Comparison of ENCODE assay signal across 19 mouse cellular contexts in the genomic region with DNA sequence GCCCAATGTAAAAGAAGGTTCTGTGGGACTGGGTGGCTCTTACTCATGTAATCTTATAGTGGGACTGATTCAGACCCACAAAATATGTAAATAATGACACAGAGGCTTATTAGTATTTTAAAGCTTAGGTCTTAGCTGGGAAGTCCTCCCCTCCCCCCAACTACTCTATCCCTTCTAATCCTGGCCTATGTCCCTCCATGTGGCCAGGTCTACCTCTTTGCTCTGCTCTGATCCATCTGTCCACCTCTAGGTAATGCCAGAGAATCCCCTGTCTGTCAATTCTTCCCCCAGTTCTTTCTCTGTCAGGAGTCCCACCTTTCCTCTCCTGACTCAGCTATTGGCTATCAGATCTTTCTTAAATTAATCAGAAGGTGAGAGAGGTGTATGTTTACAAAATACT. TPM values are rescaled to one million over a fixed set of nuclear protein-coding genes. Genes with fewer than 3 reads are reported as not detected.
"Had no signal": no experiment of that assay in that cellular context is flagged by ENCODE, and none has a peak within 500 bp of the region (broad histone marks: within the 10 kb centered on the region; RNA-seq: fewer than 3 reads in every experiment).

No protein-coding gene starts in this region.

- H3K4me2 ChIP-seq: kidney, embryonic 15.5 days; limb, embryonic 13.5 days; liver, embryonic 11.5 days; lung, embryonic 14.5 days; midbrain, embryonic 15.5 days; neural tube, embryonic 13.5 days had no signal

- H3K9ac ChIP-seq: kidney, embryonic 15.5 days; limb, embryonic 13.5 days; lung, embryonic 14.5 days; midbrain, embryonic 15.5 days; neural tube, embryonic 13.5 days had no signal

- ATAC-seq: midbrain, embryonic 15.5 days had no signal

- H3K4me3 ChIP-seq: kidney, embryonic 15.5 days; limb, embryonic 13.5 days; midbrain, embryonic 10.5 days; midbrain, embryonic 15.5 days; neural tube, embryonic 13.5 days had no signal

- DNase-seq: kidney, postnatal 14 days; left cerebral cortex, postnatal 4 days; lung, embryonic 14.5 days; lung, postnatal 10 days; lung, postnatal 4 days; right cerebral cortex, postnatal 4 days; spleen, adult 18-20 months; thymus, postnatal 4 days had no signal

- H3K27me3 ChIP-seq: kidney, embryonic 15.5 days; midbrain, embryonic 15.5 days had no signal

- H3K36me3 ChIP-seq: kidney, embryonic 15.5 days; limb, embryonic 13.5 days; midbrain, embryonic 10.5 days; midbrain, embryonic 15.5 days; neural tube, embryonic 13.5 days had no signal

- H3K27ac ChIP-seq: kidney, embryonic 15.5 days; limb, embryonic 13.5 days; midbrain, embryonic 10.5 days; midbrain, embryonic 15.5 days; neural tube, embryonic 13.5 days had no signal

- H3K9me3 ChIP-seq: kidney, embryonic 15.5 days; limb, embryonic 13.5 days; midbrain, embryonic 10.5 days; midbrain, embryonic 15.5 days; neural tube, embryonic 13.5 days had no signal

RNA-seq across cellular contexts. Expression of a gene that starts 5.3 kb away (rescaled TPM):
- total RNA-seq: megakaryocyte, adult 5-6 weeks had no signal
- polyA plus RNA-seq: large intestine, adult 2 months; liver, embryonic 11.5 days; liver, embryonic 16.5 days; lung, embryonic 14.5 days; midbrain, embryonic 10.5 days; midbrain, embryonic 15.5 days; neural tube, embryonic 13.5 days; stomach, embryonic 16.5 days; thymus, postnatal 0 days had no signal
